Mouse (Mus musculus): ENCODE measurements around the gene Serpinb1b.

DNA sequence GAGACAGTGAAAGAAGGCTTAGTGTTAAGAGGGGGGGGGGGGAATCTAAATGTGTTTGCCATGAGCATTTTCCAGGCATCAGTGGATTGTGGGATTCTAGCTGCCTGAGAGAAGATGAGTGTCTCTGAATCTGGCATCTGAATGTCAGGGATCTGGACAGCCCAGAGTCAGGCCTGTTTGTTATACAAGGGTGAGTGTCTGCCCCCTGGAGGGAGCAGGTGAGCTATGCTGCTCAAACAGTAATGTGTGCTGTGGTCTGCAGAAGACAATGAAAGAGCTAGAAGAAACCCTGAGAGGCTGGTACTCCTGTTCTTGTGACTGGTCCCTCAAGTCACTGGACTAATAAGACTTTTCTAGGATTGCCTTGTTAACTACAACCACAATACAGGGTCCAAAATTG is 4.3 kb upstream of the Serpinb1b start:
- TF ChIP-seq CTCF (IDR thresholded peaks at IDR 0.05; ENCODE audit: low read depth, low read length) (no peak), GATA1 (IDR thresholded peaks at IDR 0.05; ENCODE audit: borderline replicate concordance, low read length) (no peak), GATA2 (IDR thresholded peaks at IDR 0.05; ENCODE audit: borderline replicate concordance, low read depth, low read length) (no peak)
